Mouse (Mus musculus) limb, embryonic 12.5 days (tissue): ENCODE data around the gene Gm28048. TPM values are rescaled to one million over a fixed set of nuclear protein-coding genes. Genes with fewer than 3 reads are reported as not detected.

Experiments
- ATAC-seq: fragments of 200-750 bp; cut with Nextera tagmentation; 2 replicates; pipeline ENCODE4 v1.8.0; 2017; ENCODE audit warnings: low read depth, moderate TSS enrichment; ENCODE audit not compliant: insufficient number of reproducible peaks, insufficient read depth, low FRiP score, low TSS enrichment
- H3K27ac ChIP-seq: fragments of 300-500 bp; sonication (generic); 2 replicates; pipeline ENCODE4 v1.5.1; 2016; ENCODE audit warnings: mild to moderate bottlenecking, moderate library complexity
- H3K27me3 ChIP-seq: fragments of 300-500 bp; sonication (generic); 2 replicates; pipeline ENCODE4 v1.6.1; 2016; ENCODE audit warnings: mild to moderate bottlenecking, moderate library complexity
- H3K36me3 ChIP-seq: fragments of 300-500 bp; sonication (generic); 2 replicates; pipeline ENCODE4 v1.6.1; 2016; ENCODE audit warnings: mild to moderate bottlenecking, moderate library complexity
- H3K4me1 ChIP-seq: fragments of 300-500 bp; sonication (generic); replicated peaks from 2 replicates; pipeline ENCODE4 v1.6.1; 2016
- H3K4me2 ChIP-seq: fragments of 300-500 bp; sonication (generic); 2 replicates; pipeline ENCODE4 v1.6.1; 2016; ENCODE audit warnings: mild to moderate bottlenecking, moderate library complexity
- H3K4me3 ChIP-seq: fragments of 300-500 bp; sonication (generic); replicated peaks from 2 replicates; pipeline ENCODE4 v1.5.1; 2016; ENCODE audit warnings: mild to moderate bottlenecking
- H3K9ac ChIP-seq: fragments of 300-500 bp; sonication (generic); replicated peaks from 2 replicates; pipeline ENCODE4 v1.6.1; 2016; ENCODE audit warnings: mild to moderate bottlenecking, moderate library complexity
- H3K9me3 ChIP-seq: fragments of 300-500 bp; sonication (generic); 2 replicates; pipeline ENCODE4 v1.6.1; 2016; ENCODE audit warnings: mild to moderate bottlenecking, moderate library complexity
- WGBS: fragments of 180-500 bp; shearing (Covaris S2); methylation state at CpG from one replicate; pipeline ENCODE4 v1.1.7; 2016; 5-methylcytosine and 5-hydroxymethylcytosine counted together
- polyA plus RNA-seq: library from polyadenylated mRNA; unstranded; fragments of >200 nt; fragmentation: Nextera tagmentation; extraction: Ambion mirVana; gene quantifications from 2 replicates; pipeline ENCODE4 v1.2.1, GENCODE M21; 2016

Gm28048 gene
- polyA plus RNA-seq, 1 experiment from 2014 or later = 5.9 TPM

DNA sequence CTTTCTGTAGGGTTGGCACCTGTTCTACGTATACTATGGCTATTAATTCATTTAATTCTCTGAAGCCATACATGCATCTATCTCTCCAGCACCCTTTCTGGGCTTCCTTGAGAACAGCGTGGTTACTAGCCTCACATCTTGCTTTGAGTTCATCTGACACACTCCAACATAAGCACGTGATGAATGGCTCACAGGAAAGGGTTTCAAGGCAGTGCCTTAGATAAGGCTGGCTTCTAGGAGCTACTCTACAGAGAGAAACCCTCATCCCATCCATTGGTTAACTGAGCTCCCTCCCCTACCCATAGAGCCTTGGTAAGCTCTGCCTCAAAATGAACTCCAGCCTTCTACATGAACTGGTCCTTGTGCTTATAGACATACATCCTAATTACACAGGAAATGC lies 168.5 kb downstream of the Gm28048 start:
- 88% methylated on average over 3 of the region's 3 CpGs for WGBS
- Histone ChIP-seq H3K27ac (no peak overlapping the region), H3K4me3 (no peak overlapping the region), H3K27me3 (no peaks in the 10 kb centered on the region), H3K9ac (no peak overlapping the region), H3K4me2 (no peak overlapping the region), H3K36me3 (no peaks in the 10 kb centered on the region), H3K9me3 (no peaks in the 10 kb centered on the region), H3K4me1 (no peaks in the 10 kb centered on the region)
- ATAC-seq = no peak

DNA sequence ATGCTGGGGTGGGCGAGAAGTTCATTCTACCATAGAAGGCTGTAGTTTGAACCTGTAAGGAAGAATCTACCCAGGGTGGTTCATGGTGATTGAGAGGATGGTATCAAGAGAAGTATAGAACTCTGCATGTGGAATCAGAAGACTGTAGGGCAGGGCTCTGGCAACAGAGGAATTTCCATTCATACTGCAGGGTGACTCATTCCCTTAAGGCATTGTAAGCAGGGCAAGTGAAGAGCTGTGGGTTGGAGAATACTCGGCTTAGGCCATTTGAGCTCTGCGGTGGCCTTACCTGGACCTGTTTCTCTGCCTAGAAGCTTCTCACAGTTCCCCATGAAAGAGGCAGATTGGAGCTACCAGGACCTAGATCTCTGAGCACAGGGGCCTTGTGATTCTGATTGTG lies 170.5 kb downstream of the Gm28048 start:
- ATAC-seq = no peak
- 88% methylated on average over 3 of the region's 3 CpGs for WGBS

GRCm38 (mm10) chr11:22809465-22810096 lies 172.3 kb downstream of the Gm28048 start:
- H3K9me3 ChIP-seq = no peaks in the 10 kb centered on the region
- H3K4me3 ChIP-seq = no peak overlapping the region
- no peaks in the 10 kb centered on the region for H3K36me3 ChIP-seq
- H3K9ac ChIP-seq = no peak overlapping the region
- no peaks in the 10 kb centered on the region for H3K27me3 ChIP-seq
- no peak overlapping the region for H3K4me2 ChIP-seq
- no peak for ATAC-seq
- WGBS = 82% methylated on average over 7 of the region's 7 CpGs
- H3K4me1 ChIP-seq = no peaks in the 10 kb centered on the region
- H3K27ac ChIP-seq = no peak overlapping the region

More for the DNA sequence above, 170.5 kb downstream of the Gm28048 start:
- H3K4me2 ChIP-seq = no peak overlapping the region
- H3K9ac ChIP-seq = no peak overlapping the region
- H3K4me1 ChIP-seq = no peaks in the 10 kb centered on the region
- no peaks in the 10 kb centered on the region for H3K9me3 ChIP-seq
- H3K4me3 ChIP-seq = no peak overlapping the region
- no peak overlapping the region for H3K27ac ChIP-seq
- H3K27me3 ChIP-seq = no peaks in the 10 kb centered on the region
- H3K36me3 ChIP-seq = no peaks in the 10 kb centered on the region

DNA sequence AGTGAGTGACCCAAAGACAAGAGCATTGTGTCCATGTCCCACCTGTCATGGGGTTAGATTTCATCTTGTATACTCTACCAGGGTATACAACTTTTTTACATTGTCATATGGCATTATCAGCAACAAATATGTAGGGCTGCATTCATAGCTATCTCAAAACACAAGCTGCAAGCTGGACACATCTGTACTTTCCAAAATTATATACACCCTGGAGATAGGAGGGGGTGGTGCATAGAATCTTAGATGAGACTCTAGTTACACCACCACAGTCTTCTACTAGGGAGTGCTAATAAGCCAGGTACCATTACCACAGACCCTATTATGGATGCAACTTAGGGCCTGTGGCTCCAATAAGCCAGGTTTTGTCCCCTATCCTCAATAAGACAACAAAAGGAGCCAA lies 173.8 kb downstream of the Gm28048 start:
- H3K9ac ChIP-seq = no peak overlapping the region
- no peaks in the 10 kb centered on the region for H3K36me3 ChIP-seq
- H3K4me3 ChIP-seq = no peak overlapping the region
- H3K4me2 ChIP-seq = no peak overlapping the region
- H3K27me3 ChIP-seq = no peaks in the 10 kb centered on the region
- no peaks in the 10 kb centered on the region for H3K9me3 ChIP-seq
- no peak for ATAC-seq
- no peaks in the 10 kb centered on the region for H3K4me1 ChIP-seq
- no peak overlapping the region for H3K27ac ChIP-seq

DNA sequence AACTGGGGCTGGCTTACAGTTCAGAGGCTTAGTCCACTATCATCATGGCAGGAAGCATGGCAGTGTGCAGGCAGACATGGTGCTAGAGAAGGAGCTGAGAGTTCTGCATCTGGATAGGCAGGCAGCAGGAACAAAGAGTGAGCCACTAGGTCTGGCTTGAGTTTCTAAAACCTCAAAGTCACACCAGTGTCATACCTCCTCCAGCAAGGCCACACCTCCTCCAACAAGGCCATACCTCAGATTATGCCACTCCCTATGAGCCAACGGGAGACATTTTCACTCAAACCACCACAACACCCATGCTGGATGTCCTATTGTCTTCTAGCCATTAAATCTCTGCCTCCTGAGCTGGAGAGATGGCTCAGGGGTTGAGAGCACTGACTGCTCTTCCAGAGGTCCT lies 176.7 kb downstream of the Gm28048 start:
- H3K27ac ChIP-seq = no peak overlapping the region
- no peaks in the 10 kb centered on the region for H3K27me3 ChIP-seq
- ATAC-seq = no peak
- peaks cover 2% of the 10 kb centered on the region; the same call in 1 of the 2 replicates for H3K4me1 ChIP-seq
- no peaks in the 10 kb centered on the region for H3K9me3 ChIP-seq
- no peak overlapping the region for H3K9ac ChIP-seq
- no peak overlapping the region for H3K4me3 ChIP-seq
- no peak overlapping the region for H3K4me2 ChIP-seq
- no peaks in the 10 kb centered on the region for H3K36me3 ChIP-seq
- WGBS = 85% methylated on average over 1 of the region's 1 CpGs

DNA sequence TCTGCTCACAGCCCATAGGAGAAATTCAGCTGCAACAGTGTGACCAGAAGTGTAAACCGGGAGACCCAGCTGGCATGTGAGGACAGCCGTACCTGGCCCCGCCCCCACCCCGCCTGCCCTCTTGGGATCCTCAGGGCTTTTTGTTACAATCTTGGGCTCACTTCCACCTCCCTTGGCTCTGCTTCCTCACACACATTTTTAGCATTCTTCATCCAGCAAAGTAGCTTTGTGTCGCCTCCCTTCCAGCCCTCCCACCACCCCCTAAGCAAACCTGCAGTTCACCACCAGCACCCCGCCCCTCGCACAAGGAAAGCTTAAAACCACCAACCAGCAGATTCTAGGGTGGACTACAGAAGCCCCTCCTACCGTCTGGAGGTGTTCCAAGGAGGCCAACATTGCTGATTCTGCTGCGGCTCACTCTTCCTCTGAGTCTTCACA lies 181.9 kb downstream of the Gm28048 start:
- Histone ChIP-seq H3K4me2 (peak overlapping the region; percentile 30), H3K9ac (peak overlapping the region; percentile 37; the same call in 1 of the 2 replicates), H3K9me3 (no peaks in the 10 kb centered on the region), H3K27me3 (no peaks in the 10 kb centered on the region), H3K4me3 (no peak overlapping the region), H3K27ac (peak overlapping the region; percentile 77), H3K4me1 (peaks cover 10% of the 10 kb centered on the region), H3K36me3 (no peaks in the 10 kb centered on the region)
- 19% methylated on average over 9 of the region's 9 CpGs for WGBS
- ATAC-seq = peak; percentile 65; the same call in 1 of the 2 replicates

DNA sequence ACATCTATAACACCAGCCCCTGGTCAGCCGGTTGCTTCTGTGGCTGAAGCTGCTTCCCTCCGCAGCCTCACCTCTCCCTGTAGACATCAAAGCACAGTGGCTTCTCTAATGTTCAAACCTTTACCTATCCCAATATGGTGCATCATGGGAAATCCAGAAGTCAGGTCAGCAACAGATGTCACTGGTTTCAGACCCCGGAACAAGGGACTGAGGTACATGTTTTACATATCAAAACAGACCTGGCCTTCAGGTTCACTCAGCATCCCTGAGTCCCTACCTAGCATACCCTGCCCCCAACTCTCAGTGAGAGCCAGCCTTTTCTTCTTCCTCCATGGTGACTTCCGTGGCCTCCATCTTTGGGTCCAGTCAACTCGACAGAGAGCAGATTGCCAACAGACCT lies 183.0 kb downstream of the Gm28048 start:
- Histone ChIP-seq H3K27me3 (no peaks in the 10 kb centered on the region), H3K27ac (no peak overlapping the region), H3K4me3 (no peak overlapping the region), H3K9ac (no peak overlapping the region), H3K4me2 (no peak overlapping the region), H3K36me3 (no peaks in the 10 kb centered on the region), H3K9me3 (no peaks in the 10 kb centered on the region), H3K4me1 (peaks cover 10% of the 10 kb centered on the region)
- WGBS = 61% methylated on average over 5 of the region's 5 CpGs
- ATAC-seq = no peak

DNA sequence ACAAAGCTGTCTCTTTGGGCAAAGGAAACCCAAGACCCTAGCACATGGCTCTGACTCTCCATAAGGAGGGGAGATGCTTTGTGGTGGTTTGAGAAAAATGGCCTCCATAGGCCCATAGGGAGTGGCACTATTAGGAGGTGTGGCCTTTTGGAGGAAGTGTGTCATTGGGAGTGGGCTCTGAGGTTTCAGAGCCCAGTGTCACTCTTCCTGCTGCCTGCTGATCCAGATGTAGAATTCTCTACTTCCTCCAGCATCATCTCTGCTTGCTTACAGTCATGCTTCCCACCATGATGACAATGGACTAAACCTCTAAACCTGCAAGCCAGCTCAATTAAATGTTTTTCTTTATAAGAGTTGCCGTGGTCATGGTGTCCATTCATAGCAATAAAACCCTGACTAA lies 187.2 kb downstream of the Gm28048 start:
- WGBS = 85% methylated on average over 1 of the region's 1 CpGs
- Histone ChIP-seq H3K27ac (no peak overlapping the region), H3K4me1 (peaks cover 4% of the 10 kb centered on the region), H3K9ac (no peak overlapping the region), H3K36me3 (no peaks in the 10 kb centered on the region), H3K27me3 (no peaks in the 10 kb centered on the region), H3K4me2 (no peak overlapping the region), H3K9me3 (no peaks in the 10 kb centered on the region), H3K4me3 (no peak overlapping the region)
- ATAC-seq = no peak

- Histone ChIP-seq H3K9ac (no peak overlapping the region), H3K27me3 (no peaks in the 10 kb centered on the region), H3K4me2 (no peak overlapping the region), H3K36me3 (no peaks in the 10 kb centered on the region), H3K27ac (no peak overlapping the region), H3K4me1 (no peaks in the 10 kb centered on the region), H3K4me3 (no peak overlapping the region), H3K9me3 (no peaks in the 10 kb centered on the region)
- 63% methylated on average over 1 of the region's 1 CpGs for WGBS
- no peak for ATAC-seq
Measured at GRCm38 (mm10) chr11:22793881-22794203, 188.0 kb downstream of the Gm28048 start.

DNA sequence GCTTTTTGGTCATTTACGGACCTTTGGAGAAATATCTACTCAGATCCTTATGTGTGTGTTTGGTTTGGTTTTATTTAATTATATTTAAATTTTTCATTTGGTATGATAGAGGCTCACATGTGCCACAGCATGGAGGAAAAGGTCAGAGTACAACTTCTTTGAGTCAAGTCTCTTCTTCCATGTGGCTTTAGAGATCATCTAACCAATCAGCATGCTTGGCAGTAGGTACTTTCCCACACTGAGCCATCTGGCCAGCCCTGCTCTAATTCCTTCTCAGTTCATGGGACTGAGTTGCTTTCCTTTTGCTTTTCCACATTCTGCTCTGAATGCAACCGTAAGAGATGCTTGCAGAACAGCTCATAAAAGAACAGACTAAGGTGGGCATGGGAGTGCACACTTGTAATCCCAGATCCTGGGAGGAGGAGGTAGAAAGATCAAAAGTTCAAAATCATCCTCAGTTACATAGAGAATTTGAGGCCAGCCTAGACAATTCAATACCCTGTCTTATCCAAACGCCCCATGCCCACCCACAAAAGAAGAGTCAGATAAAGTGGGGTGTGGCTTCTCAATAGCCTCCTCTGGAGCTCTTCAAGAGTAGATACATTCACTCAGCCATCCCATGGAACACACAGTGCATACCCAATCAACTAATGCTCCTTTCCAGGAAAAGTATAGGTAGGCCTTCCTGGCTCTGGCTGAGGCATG lies 188.6 kb downstream of the Gm28048 start:
- Histone ChIP-seq H3K36me3 (no peaks in the 10 kb centered on the region), H3K4me1 (no peaks in the 10 kb centered on the region), H3K9me3 (no peaks in the 10 kb centered on the region), H3K27me3 (no peaks in the 10 kb centered on the region), H3K4me2 (no peak overlapping the region), H3K9ac (no peak overlapping the region), H3K4me3 (no peak overlapping the region), H3K27ac (no peak overlapping the region)
- 87% methylated on average over 3 of the region's 3 CpGs for WGBS
- no peak for ATAC-seq

GRCm38 (mm10) chr11:22792149-22792548 lies 189.7 kb downstream of the Gm28048 start:
- H3K36me3 ChIP-seq = no peaks in the 10 kb centered on the region
- no peak for ATAC-seq
- H3K27ac ChIP-seq = no peak overlapping the region
- H3K4me3 ChIP-seq = no peak overlapping the region
- H3K9me3 ChIP-seq = no peaks in the 10 kb centered on the region
- H3K4me2 ChIP-seq = no peak overlapping the region
- no peaks in the 10 kb centered on the region for H3K27me3 ChIP-seq
- 86% methylated on average over 1 of the region's 1 CpGs for whole genome bisulfite sequencing
- H3K9ac ChIP-seq = no peak overlapping the region
- H3K4me1 ChIP-seq = no peaks in the 10 kb centered on the region

DNA sequence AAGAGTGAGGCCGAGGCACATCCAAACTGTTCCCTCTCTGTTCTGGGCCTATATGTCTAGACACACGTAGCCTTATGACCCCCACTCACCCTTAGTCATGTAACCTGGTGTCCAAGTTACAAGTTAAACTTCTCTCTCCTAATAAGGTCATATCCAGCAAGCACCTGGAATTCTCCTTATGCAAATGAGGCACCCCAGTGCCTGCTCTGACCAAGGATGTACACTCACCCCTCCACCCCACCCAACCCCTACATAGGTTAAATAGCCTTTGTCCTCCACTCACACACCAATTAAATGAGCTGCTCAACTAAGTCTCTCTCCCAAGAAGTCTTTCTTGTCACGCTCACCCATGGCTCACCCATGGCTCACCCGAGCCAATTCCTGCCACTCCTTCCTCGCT lies 190.2 kb downstream of the Gm28048 start:
- Histone ChIP-seq H3K36me3 (no peaks in the 10 kb centered on the region), H3K4me2 (no peak overlapping the region), H3K9me3 (no peaks in the 10 kb centered on the region), H3K9ac (no peak overlapping the region), H3K4me3 (no peak overlapping the region), H3K27ac (no peak overlapping the region), H3K4me1 (no peaks in the 10 kb centered on the region), H3K27me3 (no peaks in the 10 kb centered on the region)
- no peak for ATAC-seq
- WGBS = 88% methylated on average over 5 of the region's 5 CpGs
